Mouse (Mus musculus): ENCODE data around the gene Pawr. TPM values are rescaled to one million over a fixed set of nuclear protein-coding genes. Genes with fewer than 3 reads are reported as not detected.

The Pawr gene
- polyA plus RNA-seq, 1 experiment from 2014 or later, result 2.2 TPM

DNA sequence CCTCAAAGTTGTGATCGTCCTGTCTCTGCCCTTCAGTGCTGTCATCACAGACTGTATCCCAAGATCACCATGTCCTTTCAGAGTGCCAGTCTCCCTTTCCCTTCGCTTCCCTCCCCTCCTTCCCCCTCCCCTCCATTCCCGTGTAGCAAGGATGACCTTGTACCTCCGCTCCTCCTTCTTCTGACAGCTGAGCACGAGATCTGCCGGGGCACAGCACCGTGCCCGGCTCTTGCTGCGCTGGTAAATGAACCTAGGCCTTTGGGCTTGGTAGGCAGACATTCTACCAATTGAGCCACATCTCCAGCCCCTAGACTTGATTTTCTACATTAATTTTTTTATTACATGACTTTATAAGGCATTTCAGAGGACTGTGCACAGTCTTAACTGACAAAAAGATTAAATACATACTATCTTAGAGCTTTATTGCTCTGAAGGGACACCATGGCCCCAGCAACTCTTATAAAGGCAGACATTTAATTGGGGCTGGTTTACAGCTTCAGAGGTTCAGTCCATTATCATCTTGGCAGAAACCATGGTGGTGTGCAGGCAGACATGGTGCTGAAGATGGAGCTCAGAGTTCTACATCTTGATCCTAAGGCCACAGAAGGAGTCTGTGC, 52.3 kb downstream of the Pawr start:
- no peak overlapping the region for H3K4me2 ChIP-seq (replicated peaks)
- H3K9me3 ChIP-seq, result no peaks in the 10 kb centered on the region
- H3K27me3 ChIP-seq, result no peaks in the 10 kb centered on the region
- H3K36me3 ChIP-seq, result no peaks in the 10 kb centered on the region
- H3K27ac ChIP-seq, result no peak overlapping the region
- H3K4me3 ChIP-seq, result no peak overlapping the region
- WGBS, result 88% methylated on average over 9 of the region's 9 CpGs
- no peak for ATAC-seq (ENCODE audit: low FRiP score, low read depth)
- 0 out of 2 replicates have a peak, but pooled peaks cover 14% of the 10 kb centered on the region for H3K4me1 ChIP-seq
- H3K9ac ChIP-seq, result no peak overlapping the region

DNA sequence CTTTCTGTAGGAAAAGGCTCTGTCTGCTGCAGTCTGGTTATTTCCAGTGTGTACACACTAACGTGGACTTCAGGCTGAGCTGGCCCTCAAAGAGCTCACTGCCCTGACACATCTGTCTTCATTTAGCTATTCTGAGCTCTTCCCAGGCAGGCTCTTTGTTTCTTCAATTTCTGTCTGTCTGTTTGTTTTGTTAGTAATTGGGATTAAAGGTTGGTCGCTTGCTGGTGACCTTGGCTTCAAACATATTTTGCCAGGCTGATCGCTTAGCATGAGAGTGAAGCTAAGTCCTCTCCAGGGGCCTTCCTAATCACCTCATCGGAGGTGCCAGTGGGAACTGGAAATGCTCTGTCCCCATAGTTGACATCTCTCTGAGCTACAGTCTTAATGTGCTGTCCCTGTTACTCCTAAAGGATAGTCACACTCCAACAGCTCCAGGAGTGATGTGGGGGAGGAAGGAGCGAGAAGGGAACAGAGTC, 53.6 kb downstream of the Pawr start:
- WGBS, result 38% methylated on average over 5 of the region's 5 CpGs
- Histone ChIP-seq H3K27me3 (no peaks in the 10 kb centered on the region), H3K4me1 (peaks cover 21% of the 10 kb centered on the region; the same call in 1 of the 2 replicates), H3K36me3 (no peaks in the 10 kb centered on the region), H3K9me3 (no peaks in the 10 kb centered on the region), H3K27ac (no peak overlapping the region), H3K9ac (no peak overlapping the region), H3K4me3 (no peak overlapping the region), H3K4me2 (replicated peaks) (no peak overlapping the region)
- no peak for ATAC-seq (ENCODE audit: low FRiP score, low read depth)

DNA sequence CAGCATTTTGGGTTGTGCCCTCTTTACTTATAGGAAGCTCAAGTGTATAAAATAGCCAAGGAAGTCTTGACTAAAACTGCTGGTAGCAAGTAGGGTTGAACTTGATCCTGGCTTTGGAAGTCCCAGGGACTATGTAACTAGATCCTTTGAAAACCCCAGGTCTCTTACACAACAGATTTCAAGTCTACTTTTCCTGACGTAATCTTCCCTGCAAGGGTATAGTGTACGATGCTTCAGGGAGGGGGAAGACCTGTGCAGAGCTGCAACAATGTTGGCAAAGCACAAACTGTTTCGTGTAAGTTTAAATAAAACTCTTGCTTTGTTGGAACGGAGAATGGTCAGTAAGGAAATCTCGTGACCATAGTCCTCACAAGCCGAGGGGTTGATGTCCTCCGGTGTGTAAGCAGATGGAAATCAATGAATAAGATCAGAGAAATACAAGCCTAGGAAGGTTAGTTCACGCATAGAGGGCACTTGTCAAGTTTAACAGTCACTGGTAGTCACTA, 56.5 kb downstream of the Pawr start:
- no peaks in the 10 kb centered on the region for H3K27me3 ChIP-seq
- H3K9me3 ChIP-seq, result no peaks in the 10 kb centered on the region
- ATAC-seq (ENCODE audit: low FRiP score, low read depth), result no peak
- no peak overlapping the region for H3K4me2 ChIP-seq (replicated peaks)
- WGBS, result 78% methylated on average over 8 of the region's 8 CpGs
- peaks cover 21% of the 10 kb centered on the region; the same call in 1 of the 2 replicates for H3K4me1 ChIP-seq
- H3K9ac ChIP-seq, result no peak overlapping the region
- H3K36me3 ChIP-seq, result no peaks in the 10 kb centered on the region
- H3K4me3 ChIP-seq, result no peak overlapping the region
- H3K27ac ChIP-seq, result no peak overlapping the region

DNA sequence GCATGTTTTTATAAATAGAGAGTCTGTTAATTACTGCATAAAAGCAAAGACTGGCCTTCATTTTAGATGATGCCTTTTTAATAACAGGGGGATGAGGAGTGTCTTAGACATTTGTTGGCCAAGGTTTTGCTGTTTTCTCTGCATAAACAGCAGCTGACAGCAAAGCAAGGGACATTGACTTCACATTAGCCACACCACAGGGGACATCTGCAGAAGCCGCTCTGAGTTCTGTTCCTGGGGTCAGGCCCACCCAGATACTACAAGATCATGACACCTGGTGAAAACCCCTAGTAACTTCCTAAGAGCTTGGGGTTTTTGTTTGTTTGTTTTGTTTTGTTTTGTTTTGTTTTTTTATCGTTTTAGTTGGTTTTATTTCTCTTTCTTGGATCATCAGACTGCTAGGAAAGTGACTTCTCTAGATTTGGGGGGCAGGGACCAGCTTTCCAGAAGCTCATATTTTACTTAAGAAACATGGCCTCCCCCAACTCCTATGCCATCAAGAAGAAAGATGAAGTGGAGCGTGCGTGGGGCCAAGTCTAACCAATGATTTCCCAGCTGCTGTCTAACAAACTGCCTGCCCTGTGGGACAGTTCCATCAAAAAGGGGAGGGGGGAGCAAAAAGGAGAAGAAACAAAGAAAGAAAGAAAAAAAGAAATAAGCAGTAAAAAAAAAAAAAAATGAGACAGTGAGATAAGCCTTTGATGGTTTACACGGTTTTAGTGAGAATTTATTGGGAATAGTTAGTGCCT, 57.4 kb downstream of the Pawr start:
- no peaks in the 10 kb centered on the region for H3K36me3 ChIP-seq
- ATAC-seq (ENCODE audit: low FRiP score, low read depth), result no peak
- 50% methylated on average over 5 of the region's 5 CpGs for WGBS

DNA sequence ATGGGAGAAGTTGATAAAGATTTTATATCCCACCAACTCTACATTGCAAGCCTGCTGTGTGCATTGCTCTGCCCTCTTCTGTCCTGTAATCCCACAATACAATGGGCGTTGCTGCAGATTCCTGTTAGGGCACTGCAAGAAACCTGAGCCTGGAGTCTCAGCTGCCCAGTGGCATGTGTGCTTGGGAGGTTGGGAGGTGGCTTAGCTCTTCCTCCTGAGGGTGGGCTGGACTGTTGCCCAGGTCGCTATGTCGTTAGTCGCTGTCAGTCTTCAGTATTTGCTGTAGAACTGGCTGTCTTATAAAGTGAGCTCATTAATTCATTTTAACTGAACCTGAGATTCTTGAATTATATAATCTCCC, 58.0 kb downstream of the Pawr start:
- no peak overlapping the region for H3K4me3 ChIP-seq
- ATAC-seq (ENCODE audit: low FRiP score, low read depth), result peak; percentile 55
- no peaks in the 10 kb centered on the region for H3K9me3 ChIP-seq
- H3K36me3 ChIP-seq, result no peaks in the 10 kb centered on the region
- H3K9ac ChIP-seq, result no peak overlapping the region
- H3K4me2 ChIP-seq (replicated peaks), result no peak overlapping the region
- no peak overlapping the region for H3K27ac ChIP-seq
- peaks cover 21% of the 10 kb centered on the region; the same call in 1 of the 2 replicates for H3K4me1 ChIP-seq
- no peaks in the 10 kb centered on the region for H3K27me3 ChIP-seq
- 19% methylated on average over 4 of the region's 4 CpGs for WGBS

More for the DNA sequence above, 57.4 kb downstream of the Pawr start:
- peaks cover 21% of the 10 kb centered on the region; the same call in 1 of the 2 replicates for H3K4me1 ChIP-seq
- no peak overlapping the region for H3K9ac ChIP-seq
- H3K27me3 ChIP-seq, result no peaks in the 10 kb centered on the region
- H3K4me2 ChIP-seq (replicated peaks), result no peak overlapping the region
- no peaks in the 10 kb centered on the region for H3K9me3 ChIP-seq
- no peak overlapping the region for H3K4me3 ChIP-seq
- no peak overlapping the region for H3K27ac ChIP-seq

DNA sequence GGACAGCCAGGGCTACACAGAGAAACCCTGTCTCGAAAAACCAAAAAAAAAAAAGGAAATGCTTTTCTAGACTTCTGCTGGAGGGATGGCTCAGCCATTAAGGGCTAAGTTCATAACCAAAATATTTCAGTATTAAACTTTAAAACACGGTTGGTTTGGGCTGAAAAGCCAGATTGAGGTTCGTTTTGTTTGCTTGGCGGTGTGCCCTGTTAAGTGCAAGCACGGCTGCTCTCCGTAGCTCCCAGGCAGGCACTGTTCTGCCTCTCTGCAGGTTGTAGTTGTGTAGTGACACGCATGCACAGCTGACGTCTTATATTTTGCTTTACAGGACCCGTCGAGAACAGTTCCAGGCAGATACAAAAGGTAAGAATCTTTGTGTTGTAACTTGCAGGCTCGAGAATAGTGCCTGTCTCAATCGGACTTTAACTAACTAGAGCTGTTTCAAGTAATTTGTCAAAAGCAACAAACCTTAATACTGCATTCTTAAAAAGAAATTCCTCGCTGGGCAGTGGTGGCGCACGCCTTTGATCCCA, 59.5 kb downstream of the Pawr start:
- Histone ChIP-seq H3K27ac (no peak overlapping the region), H3K27me3 (no peaks in the 10 kb centered on the region), H3K9me3 (no peaks in the 10 kb centered on the region), H3K4me3 (no peak overlapping the region), H3K4me1 (peaks cover 15% of the 10 kb centered on the region; the same call in 1 of the 2 replicates), H3K9ac (no peak overlapping the region), H3K36me3 (no peaks in the 10 kb centered on the region), H3K4me2 (replicated peaks) (no peak overlapping the region)
- no peak for ATAC-seq (ENCODE audit: low FRiP score, low read depth)
- 83% methylated on average over 15 of the region's 15 CpGs for WGBS

DNA sequence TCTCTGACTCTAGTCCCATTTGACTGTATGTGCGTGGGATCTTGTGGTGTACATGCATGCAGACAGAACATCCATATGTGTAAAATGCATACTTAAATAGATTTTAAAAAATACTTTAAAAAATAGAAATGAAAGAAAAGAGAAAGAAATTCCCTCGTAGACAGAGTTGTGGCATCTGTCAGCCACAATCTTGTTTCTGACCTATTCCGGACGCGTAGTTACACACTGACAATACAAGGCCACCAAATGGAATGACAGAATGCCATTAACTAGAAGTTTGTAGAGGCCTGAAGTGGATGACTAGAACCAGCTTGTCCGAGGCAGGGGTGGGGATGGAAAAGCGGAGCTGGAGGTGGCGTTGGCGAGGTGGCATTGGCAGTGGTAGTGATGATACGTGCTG, 60.2 kb downstream of the Pawr start:
- Histone ChIP-seq H3K9ac (no peak overlapping the region), H3K27ac (no peak overlapping the region), H3K9me3 (no peaks in the 10 kb centered on the region), H3K36me3 (no peaks in the 10 kb centered on the region), H3K27me3 (no peaks in the 10 kb centered on the region), H3K4me2 (replicated peaks) (no peak overlapping the region), H3K4me1 (peaks cover 15% of the 10 kb centered on the region; the same call in 1 of the 2 replicates), H3K4me3 (no peak overlapping the region)
- 94% methylated on average over 10 of the region's 10 CpGs for WGBS
- ATAC-seq (ENCODE audit: low FRiP score, low read depth), result no peak

DNA sequence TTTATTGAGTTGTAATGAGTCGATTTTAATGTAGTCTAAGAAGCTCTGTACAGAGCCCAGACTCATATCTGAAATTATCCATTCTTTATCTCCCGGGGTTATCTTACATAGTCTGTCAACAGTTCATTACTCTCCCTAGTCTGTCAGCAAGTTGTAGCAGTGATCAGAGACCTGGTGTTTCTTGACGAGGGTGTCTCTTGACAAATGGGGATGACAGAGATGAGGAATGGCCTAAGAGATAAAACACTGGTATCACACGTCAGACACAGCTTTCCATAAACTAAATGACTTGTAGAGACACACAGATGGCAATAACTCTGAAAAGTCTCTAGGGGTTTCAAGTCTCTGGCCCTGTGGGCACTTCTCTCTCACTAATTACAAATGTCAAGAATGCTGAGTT, 62.4 kb downstream of the Pawr start:
- H3K4me2 ChIP-seq (replicated peaks), result no peak overlapping the region
- 47% methylated on average over 4 of the region's 4 CpGs for WGBS
- H3K9ac ChIP-seq, result no peak overlapping the region

DNA sequence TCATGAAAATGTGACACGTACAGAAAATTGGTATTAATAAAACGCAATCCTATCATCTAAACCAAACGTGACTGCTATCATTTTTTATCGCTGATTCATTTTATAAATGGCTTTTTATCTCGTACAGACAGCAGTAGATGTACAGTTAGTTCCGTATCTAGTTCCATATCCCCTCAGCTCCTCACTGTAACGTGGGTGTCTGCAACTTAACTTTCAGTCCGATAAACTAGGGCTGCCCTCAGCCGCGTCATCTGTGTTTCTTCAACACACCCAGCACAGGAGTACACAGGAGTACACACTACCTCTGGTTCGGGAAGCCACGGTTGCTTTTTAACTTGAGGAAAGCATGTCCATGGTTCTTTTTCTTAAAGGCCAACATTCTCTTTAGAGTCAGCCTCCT, 63.3 kb downstream of the Pawr start:
- Histone ChIP-seq H3K36me3 (no peaks in the 10 kb centered on the region), H3K4me2 (replicated peaks) (no peak overlapping the region), H3K9ac (no peak overlapping the region), H3K27ac (no peak overlapping the region), H3K9me3 (no peaks in the 10 kb centered on the region), H3K4me1 (no peaks in the 10 kb centered on the region), H3K27me3 (no peaks in the 10 kb centered on the region), H3K4me3 (no peak overlapping the region)
- no peak for ATAC-seq (ENCODE audit: low FRiP score, low read depth)
- 90% methylated on average over 12 of the region's 12 CpGs for WGBS

More for the DNA sequence above, 62.4 kb downstream of the Pawr start:
- H3K36me3 ChIP-seq, result no peaks in the 10 kb centered on the region
- H3K4me1 ChIP-seq, result peaks cover 7% of the 10 kb centered on the region; the same call in 1 of the 2 replicates
- H3K27me3 ChIP-seq, result no peaks in the 10 kb centered on the region
- no peaks in the 10 kb centered on the region for H3K9me3 ChIP-seq
- H3K4me3 ChIP-seq, result no peak overlapping the region
- ATAC-seq (ENCODE audit: low FRiP score, low read depth), result no peak
- H3K27ac ChIP-seq, result no peak overlapping the region

DNA sequence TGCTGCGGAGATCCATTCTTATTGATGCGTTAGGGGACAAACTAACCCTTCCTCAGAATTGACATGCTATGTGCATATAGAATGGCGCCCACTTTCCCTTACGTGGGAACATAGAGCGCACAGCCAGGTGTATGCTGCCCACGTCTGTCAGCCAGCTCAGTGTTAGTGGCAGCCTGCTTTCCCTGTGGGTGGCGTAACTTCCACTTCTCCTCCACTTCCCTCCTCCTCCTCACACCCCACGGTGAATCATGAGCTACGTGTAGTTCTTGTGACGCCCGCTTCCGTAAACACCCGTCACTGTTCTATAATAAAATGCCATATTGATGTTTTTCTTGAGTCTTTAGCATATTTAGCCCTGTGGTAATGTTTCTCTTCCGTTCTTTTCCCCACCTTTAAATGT, 63.7 kb downstream of the Pawr start:
- Histone ChIP-seq H3K4me2 (replicated peaks) (no peak overlapping the region), H3K27me3 (no peaks in the 10 kb centered on the region), H3K36me3 (no peaks in the 10 kb centered on the region), H3K4me3 (no peak overlapping the region), H3K9me3 (no peaks in the 10 kb centered on the region), H3K4me1 (no peaks in the 10 kb centered on the region), H3K27ac (no peak overlapping the region), H3K9ac (no peak overlapping the region)
- ATAC-seq (ENCODE audit: low FRiP score, low read depth), result no peak
- WGBS, result 86% methylated on average over 14 of the region's 14 CpGs

DNA sequence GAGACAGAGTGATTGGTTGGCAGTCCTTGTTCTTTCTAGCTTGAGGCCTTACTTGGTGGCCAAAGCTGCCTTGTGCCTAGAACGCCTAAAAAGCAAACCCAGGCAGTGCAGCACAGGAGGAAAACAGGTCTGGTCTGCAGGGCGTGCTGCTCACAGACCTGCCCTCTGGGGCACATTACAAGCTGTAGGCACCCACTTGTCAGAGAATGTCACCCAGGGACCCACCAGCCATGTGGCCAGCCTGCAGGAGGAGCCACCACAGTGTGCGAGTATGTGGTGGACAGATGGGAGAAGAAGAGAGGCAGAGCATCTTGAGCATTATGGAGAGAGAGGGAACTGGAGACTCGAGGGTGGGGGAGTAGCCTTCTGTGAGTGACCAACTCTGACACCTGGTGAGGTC, 70.8 kb downstream of the Pawr start:
- H3K9ac ChIP-seq, result no peak overlapping the region
- no peak overlapping the region for H3K4me3 ChIP-seq
- no peaks in the 10 kb centered on the region for H3K27me3 ChIP-seq
- no peak for ATAC-seq (ENCODE audit: low FRiP score, low read depth)
- WGBS, result 82% methylated on average over 4 of the region's 4 CpGs
- no peaks in the 10 kb centered on the region for H3K9me3 ChIP-seq
- no peak overlapping the region for H3K4me2 ChIP-seq (replicated peaks)
- peaks cover 11% of the 10 kb centered on the region for H3K4me1 ChIP-seq
- no peaks in the 10 kb centered on the region for H3K36me3 ChIP-seq
- H3K27ac ChIP-seq, result no peak overlapping the region

DNA sequence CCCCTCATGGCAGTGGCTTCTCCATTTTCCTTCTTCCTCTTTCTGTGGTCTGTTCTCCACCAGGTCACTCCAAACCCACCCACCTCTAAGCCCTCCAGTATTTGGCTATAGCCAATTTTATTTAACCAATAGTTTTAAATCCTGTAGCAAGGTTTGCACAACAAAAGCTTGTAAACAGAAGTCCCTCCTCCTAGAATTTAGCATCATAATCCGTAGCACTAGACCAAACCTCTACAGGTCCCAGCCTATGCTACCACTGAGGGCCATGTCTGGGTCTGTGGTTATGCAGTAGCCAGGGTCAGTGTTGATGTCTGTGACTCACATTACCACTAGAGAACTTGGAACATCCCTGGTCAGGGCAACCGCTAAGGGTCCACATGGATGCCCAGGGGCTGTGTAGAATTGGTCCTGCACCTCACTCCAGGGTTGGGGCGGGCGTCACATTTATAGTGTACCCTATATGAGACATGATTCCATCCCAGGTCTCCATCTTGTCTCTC, 71.5 kb downstream of the Pawr start:
- 90% methylated on average over 4 of the region's 4 CpGs for WGBS
- Histone ChIP-seq H3K9me3 (no peaks in the 10 kb centered on the region), H3K4me3 (no peak overlapping the region), H3K4me1 (peaks cover 13% of the 10 kb centered on the region), H3K27me3 (no peaks in the 10 kb centered on the region), H3K36me3 (no peaks in the 10 kb centered on the region), H3K9ac (no peak overlapping the region), H3K4me2 (replicated peaks) (no peak overlapping the region), H3K27ac (no peak overlapping the region)
- no peak for ATAC-seq (ENCODE audit: low FRiP score, low read depth)

Data from limb, embryonic 13.5 days (tissue).